Mouse (Mus musculus): ENCODE results near the gene Myh14.

DNA sequence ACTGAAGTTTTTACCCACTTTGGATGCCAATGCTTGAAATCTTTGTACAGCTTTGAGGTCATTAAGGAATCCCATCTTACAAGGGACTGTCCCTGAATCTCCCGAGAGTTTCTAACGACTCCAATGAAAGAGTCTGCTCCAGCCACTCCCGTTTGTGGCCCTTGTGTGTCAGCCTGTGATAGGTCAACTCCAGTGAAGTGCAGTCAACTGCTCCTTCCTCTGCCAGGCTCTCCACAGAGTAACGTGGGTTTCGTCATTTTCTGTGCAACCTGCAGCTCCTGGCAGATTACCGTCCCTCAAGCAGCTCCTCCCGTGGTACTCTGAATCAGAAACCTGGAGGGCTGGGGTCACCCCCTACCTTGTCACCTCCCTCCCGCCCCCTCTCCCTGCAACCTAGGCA, 107.4 kb downstream of the Myh14 start:
- TF ChIP-seq CTCF (IDR thresholded peaks at IDR 0.05; ENCODE audit: borderline replicate concordance, control insufficient read depth, extremely low read depth, insufficient read depth, low read length, poor library complexity) (no peak), POLR2A (IDR thresholded peaks at IDR 0.05; ENCODE audit: control insufficient read depth, extremely low read depth, insufficient read depth, low read length, poor library complexity) (no peak)

Data from thymus, adult 2 months (tissue).